In the genomic region with DNA sequence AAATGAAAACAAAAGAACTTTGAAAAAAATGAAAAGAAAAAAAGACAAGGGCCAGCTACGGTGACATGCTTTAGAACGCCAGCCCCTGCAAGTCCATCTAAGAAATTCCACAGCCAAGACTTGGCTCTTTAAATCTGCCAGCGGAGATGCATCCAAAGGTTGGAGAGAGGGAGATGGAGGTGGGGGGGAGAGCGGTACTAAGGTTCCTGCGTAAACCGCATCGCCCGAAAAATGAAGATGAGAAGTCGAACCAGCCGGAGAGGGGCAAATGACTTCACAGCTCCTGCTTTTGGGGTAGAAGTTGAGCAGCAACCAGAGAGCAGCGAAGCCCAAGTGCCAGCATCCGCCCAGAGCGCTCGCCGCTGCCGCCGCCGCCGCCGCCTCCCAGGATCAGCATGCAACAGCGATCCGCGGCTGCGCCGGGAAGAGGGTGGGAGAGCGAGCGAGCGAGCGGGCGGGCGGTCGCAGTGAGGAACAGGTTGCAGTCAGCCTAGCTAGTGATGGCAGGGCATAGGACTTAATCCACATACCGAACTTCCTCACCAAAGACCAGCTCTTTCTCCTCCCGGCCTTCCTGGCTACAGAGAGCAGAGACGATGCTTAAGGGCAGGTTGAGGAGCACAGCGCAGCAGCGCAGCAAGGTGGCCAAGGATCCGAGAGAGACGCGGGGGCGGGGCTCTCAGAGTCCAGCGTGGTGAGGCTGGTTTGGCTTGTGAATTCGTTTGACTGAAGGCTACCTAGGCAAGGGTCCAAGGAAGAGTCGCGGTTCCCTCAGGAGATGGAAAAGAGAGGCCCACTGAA, we compare ENCODE assay signal across 8 mouse cellular contexts.
DNase-seq lines count a peak whose midpoint lies in the region; ATAC-seq and TF ChIP-seq lines count a peak whose summit lies in the region.

No protein-coding gene starts in this region.

- H3K36me3 ChIP-seq in lung, embryonic 16.5 days (ENCODE audit: control insufficient read depth, insufficient read depth, low read length), result no peaks in the 10 kb centered on the region
- H3K36me3 ChIP-seq in forebrain, embryonic 11.5 days (ENCODE audit: control insufficient read depth, insufficient read depth, low read length), result no peaks in the 10 kb centered on the region
- H3K36me3 ChIP-seq in midbrain, embryonic 11.5 days (ENCODE audit: control insufficient read depth, insufficient read depth, low read length), result no peaks in the 10 kb centered on the region
- no peaks in the 10 kb centered on the region for H3K36me3 ChIP-seq in stomach, postnatal 0 days (ENCODE audit: control insufficient read depth, insufficient read depth, low read length)

- peak overlapping the region; percentile 17 for H3K4me3 ChIP-seq in lung, embryonic 16.5 days (ENCODE audit: low read length)
- peak overlapping the region; percentile 40 for H3K4me3 ChIP-seq in forebrain, embryonic 11.5 days (ENCODE audit: low read depth, low read length)
- peak overlapping the region; percentile 34 for H3K4me3 ChIP-seq in midbrain, embryonic 11.5 days (ENCODE audit: low read depth, low read length)
- peak overlapping the region; percentile 30 for H3K4me3 ChIP-seq in stomach, postnatal 0 days (ENCODE audit: low read depth, low read length)

- peak overlapping the region; percentile 41 for H3K4me2 ChIP-seq in lung, embryonic 16.5 days (ENCODE audit: low read depth, low read length)
- peak overlapping the region; percentile 79 for H3K4me2 ChIP-seq in forebrain, embryonic 11.5 days (ENCODE audit: low read depth, low read length, severe bottlenecking)
- peak overlapping the region; percentile 54 for H3K4me2 ChIP-seq in midbrain, embryonic 11.5 days
- H3K4me2 ChIP-seq in stomach, postnatal 0 days (replicated peaks; ENCODE audit: low read depth), result peak overlapping the region; percentile 48

- no peak overlapping the region for H3K27ac ChIP-seq in lung, embryonic 16.5 days (ENCODE audit: low read length)
- H3K27ac ChIP-seq in forebrain, embryonic 11.5 days (ENCODE audit: low read depth, low read length), result no peak overlapping the region
- H3K27ac ChIP-seq in midbrain, embryonic 11.5 days (ENCODE audit: low read depth, low read length), result no peak overlapping the region
- H3K27ac ChIP-seq in stomach, postnatal 0 days (replicated peaks), result no peak overlapping the region

- no peak overlapping the region for H3K9ac ChIP-seq in lung, embryonic 16.5 days (ENCODE audit: low read length)
- H3K9ac ChIP-seq in forebrain, embryonic 11.5 days (ENCODE audit: low read length), result peak overlapping the region; percentile 54
- peak overlapping the region; percentile 46 for H3K9ac ChIP-seq in midbrain, embryonic 11.5 days (ENCODE audit: low read length)
- no peak overlapping the region for H3K9ac ChIP-seq in stomach, postnatal 0 days (ENCODE audit: low read length)

- H3K4me1 ChIP-seq in lung, embryonic 16.5 days (replicated peaks; ENCODE audit: control insufficient read depth, insufficient read depth, low read length), result no peaks in the 10 kb centered on the region
- H3K4me1 ChIP-seq in forebrain, embryonic 11.5 days (replicated peaks; ENCODE audit: control insufficient read depth, insufficient read depth, low read length), result peaks cover 9% of the 10 kb centered on the region; the same call in 1 of the 2 replicates
- peaks cover 25% of the 10 kb centered on the region for H3K4me1 ChIP-seq in midbrain, embryonic 11.5 days (ENCODE audit: control insufficient read depth, insufficient read depth, low read length)
- H3K4me1 ChIP-seq in stomach, postnatal 0 days (replicated peaks; ENCODE audit: control insufficient read depth, insufficient read depth), result no peaks in the 10 kb centered on the region

- DNase-seq in lung, postnatal 36 days, result no peak
- DNase-seq in cerebellum, adult 9-10 months, result peak; percentile 59
- peak; percentile 87 for DNase-seq in forebrain, embryonic 11.5 days (ENCODE audit: low spot score)
- peak; percentile 19 for DNase-seq in kidney, postnatal 14 days
- peak; percentile 96 for DNase-seq in midbrain, embryonic 11.5 days (ENCODE audit: low spot score, missing footprints)
- DNase-seq in stomach, postnatal 0 days (ENCODE audit: low spot score), result peak; percentile 34
- DNase-seq in ovary, postnatal 14 days (ENCODE audit: low spot score), result no peak

- no peak for TF ChIP-seq EP300 in stomach, postnatal 0 days (optimal IDR thresholded peaks at IDR 0.05)

- TF ChIP-seq CTCF in stomach, postnatal 0 days (IDR thresholded peaks at IDR 0.05; ENCODE audit: low read depth), result peak; percentile 20; the same call in 1 of the 2 replicates

- no peak for ATAC-seq in lung, embryonic 16.5 days (ENCODE audit: low read depth)
- peak; percentile 45 for ATAC-seq in forebrain, embryonic 11.5 days (replicated peaks; ENCODE audit: low FRiP score)
- ATAC-seq in midbrain, embryonic 11.5 days (ENCODE audit: low FRiP score), result peak; percentile 53; the same call in 1 of the 2 replicates
- ATAC-seq in stomach, postnatal 0 days (ENCODE audit: low FRiP score, low TSS enrichment), result 0 out of 2 replicates have a peak, but pooled peaks have one; percentile 35

- WGBS in lung, embryonic 16.5 days, result under 1% methylated on average over 45 of the region's 45 CpGs
- WGBS in forebrain, embryonic 11.5 days, result under 1% methylated on average over 45 of the region's 45 CpGs
- under 1% methylated on average over 43 of the region's 45 CpGs for WGBS in midbrain, embryonic 11.5 days
- WGBS in stomach, postnatal 0 days, result 1% methylated on average over 45 of the region's 45 CpGs

- peaks cover 67% of the 10 kb centered on the region for H3K27me3 ChIP-seq in lung, embryonic 16.5 days (ENCODE audit: control insufficient read depth, insufficient read depth, low read depth, low read length)
- peaks cover 41% of the 10 kb centered on the region for H3K27me3 ChIP-seq in forebrain, embryonic 11.5 days (ENCODE audit: control insufficient read depth, insufficient read depth, low read length)
- peaks cover 33% of the 10 kb centered on the region for H3K27me3 ChIP-seq in midbrain, embryonic 11.5 days (ENCODE audit: control insufficient read depth, insufficient read depth, low read length)
- 0 out of 2 replicates have a peak, but pooled peaks cover 6% of the 10 kb centered on the region for H3K27me3 ChIP-seq in stomach, postnatal 0 days (ENCODE audit: control insufficient read depth, insufficient read depth, low read length)

- H3K9me3 ChIP-seq in lung, embryonic 16.5 days (ENCODE audit: control insufficient read depth, low read length), result no peaks in the 10 kb centered on the region
- H3K9me3 ChIP-seq in forebrain, embryonic 11.5 days (ENCODE audit: control insufficient read depth, low read length), result no peaks in the 10 kb centered on the region
- H3K9me3 ChIP-seq in midbrain, embryonic 11.5 days (ENCODE audit: control insufficient read depth, low read length), result no peaks in the 10 kb centered on the region
- H3K9me3 ChIP-seq in stomach, postnatal 0 days (ENCODE audit: control insufficient read depth, low read length), result no peaks in the 10 kb centered on the region

Comparison
In these comparisons a context has a peak if more than half of its experiments do, and no peak if none do; other contexts are left out.
1. H3K9ac ChIP-seq: peak in forebrain, embryonic 11.5 days (single experiment) and midbrain, embryonic 11.5 days (single experiment); none in lung, embryonic 16.5 days (single experiment) and stomach, postnatal 0 days (single experiment).
2. DNase-seq: peak in cerebellum, adult 9-10 months (single experiment), forebrain, embryonic 11.5 days (single experiment), kidney, postnatal 14 days (single experiment), midbrain, embryonic 11.5 days (single experiment) and stomach, postnatal 0 days (single experiment); none in lung, postnatal 36 days (single experiment) and ovary, postnatal 14 days (single experiment).
3. Peak in every context shown above with its lines, with median percentiles within 50 percentile points of each other: H3K4me2 ChIP-seq and H3K4me3 ChIP-seq.